ENCODE assay signal across 8 mouse cellular contexts in genomic region chr4:62612601-62613501, GRCm38 (mm10). TPM values are rescaled to one million over a fixed set of nuclear protein-coding genes. Genes with fewer than 3 reads are reported as not detected.
A peak's percentile ranks its signal among the peaks of the same experiment; 100 is the strongest.
DNase-seq lines count a peak whose midpoint lies in the region; ATAC-seq lines count a peak whose summit lies in the region.

No protein-coding gene starts in this region.

- H3K9ac ChIP-seq in midbrain, embryonic 15.5 days, result no peak overlapping the region

- H3K4me3 ChIP-seq in hindbrain, embryonic 10.5 days, result no peak overlapping the region
- no peak overlapping the region for H3K4me3 ChIP-seq in midbrain, embryonic 15.5 days

- peak; percentile 77 for ATAC-seq in midbrain, embryonic 15.5 days (replicated peaks)
- no peak for ATAC-seq in inflammation-experienced regulatory T-cells, adult 6 months
- no peak for ATAC-seq in CD4-positive, CD25-positive, alpha-beta regulatory T cell, adult 4 months

- intact Hi-C loops in left cerebral cortex, postnatal 10 days (cut with DNase I), result no loop called here

- H3K4me2 ChIP-seq in midbrain, embryonic 15.5 days, result no peak overlapping the region

- peak overlapping the region; percentile 72 for H3K27ac ChIP-seq in hindbrain, embryonic 10.5 days
- H3K27ac ChIP-seq in midbrain, embryonic 15.5 days, result peak overlapping the region; percentile 55

- H3K36me3 ChIP-seq in hindbrain, embryonic 10.5 days, result no peaks in the 10 kb centered on the region
- H3K36me3 ChIP-seq in midbrain, embryonic 15.5 days (replicated peaks), result no peaks in the 10 kb centered on the region

- peaks cover 10% of the 10 kb centered on the region; the same call in 1 of the 2 replicates for H3K27me3 ChIP-seq in hindbrain, embryonic 10.5 days (ENCODE audit: insufficient read depth, poor library complexity, severe bottlenecking)
- H3K27me3 ChIP-seq in midbrain, embryonic 15.5 days (replicated peaks), result no peaks in the 10 kb centered on the region

- peak; percentile 49 to 69 for DNase-seq in gastrocnemius, postnatal 4 days (ENCODE audit: low spot score in 2 of 2)
- DNase-seq in gastrocnemius, adult 18-20 months (ENCODE audit: low spot score), result no peak
- DNase-seq in cerebellum, postnatal 25 days, result peak; percentile 87 to 90
- no peak for DNase-seq in hindbrain, embryonic 10.5 days (ENCODE audit: low spot score)
- peak; percentile 69 to 81 for DNase-seq in left cerebral cortex, postnatal 10 days (ENCODE audit: extremely low spot score in 1 of 2, low spot score in 2 of 2)

- H3K9me3 ChIP-seq in hindbrain, embryonic 10.5 days, result no peaks in the 10 kb centered on the region
- no peaks in the 10 kb centered on the region for H3K9me3 ChIP-seq in midbrain, embryonic 15.5 days

- peaks cover 55% of the 10 kb centered on the region for H3K4me1 ChIP-seq in hindbrain, embryonic 10.5 days (replicated peaks)
- peaks cover 25% of the 10 kb centered on the region for H3K4me1 ChIP-seq in midbrain, embryonic 15.5 days

- 63% methylated on average over 22 of the region's 22 CpGs for WGBS in hindbrain, embryonic 10.5 days
- 33% methylated on average over 22 of the region's 22 CpGs for WGBS in midbrain, embryonic 15.5 days

RNA-seq across cellular contexts. Expression of gene Rgs3, which starts 53.2 kb away (rescaled TPM):
- total RNA-seq in gastrocnemius, postnatal 4 days (2021), result 10 to 100 TPM; 36.9 to 44.0 TPM
- 1 to 10 TPM; 7.4 to 9.3 TPM for total RNA-seq in gastrocnemius, adult 18-20 months (2021)
- polyA plus RNA-seq in hindbrain, embryonic 10.5 days (2016; fragmentation: Nextera tagmentation; extraction: Ambion mirVana), result 36.2 and 48.6 TPM in 2 replicates
- total RNA-seq in left cerebral cortex, postnatal 10 days (2021), result 10 to 100 TPM; 30.5 to 30.6 TPM
- 76.6 and 80.1 TPM in 2 replicates for polyA plus RNA-seq in midbrain, embryonic 15.5 days (2015; fragmentation: Nextera tagmentation; extraction: Ambion mirVana)
- 10 to 100 TPM; 50.8 to 68.5 (median 62.7) TPM for polyA plus RNA-seq in inflammation-experienced regulatory T-cells, adult 6 months (2017; shearing (Covaris generic))
- polyA plus RNA-seq in CD4-positive, CD25-positive, alpha-beta regulatory T cell, adult 4 months (2017; shearing (Covaris generic)), result 10 to 100 TPM; 50.0 to 66.9 TPM

Comparison
In these comparisons a context has a peak if more than half of its experiments do, and no peak if none do; other contexts are left out.
1. DNase-seq: peak in gastrocnemius, postnatal 4 days (2 of 2), cerebellum, postnatal 25 days (2 of 2) and left cerebral cortex, postnatal 10 days (2 of 2); none in gastrocnemius, adult 18-20 months (single experiment) and hindbrain, embryonic 10.5 days (single experiment).